Mouse (Mus musculus) ovary, postnatal 10 days (tissue): ENCODE measurements around the gene Pnpo.

Source experiments
- DNase-seq: peaks from one replicate; pipeline ENCODE4 v3.0.0; 2022; ENCODE audit warnings: low spot score

Pnpo gene

GRCm38 (mm10) chr11:96969746-96970145, 26.0 kb upstream of the Pnpo start:
- no peak for DNase-seq

- no peak for DNase-seq
Observed at GRCm38 (mm10) chr11:96969280-96969722, 25.5 kb upstream of the Pnpo start.

GRCm38 (mm10) chr11:96968476-96968875, 24.7 kb upstream of the Pnpo start:
- no peak for DNase-seq

GRCm38 (mm10) chr11:96967544-96968269, 23.9 kb upstream of the Pnpo start:
- no peak for DNase-seq

- no peak for DNase-seq
Observed at GRCm38 (mm10) chr11:96966914-96967543, 23.2 kb upstream of the Pnpo start.

- DNase-seq: no peak
Observed at GRCm38 (mm10) chr11:96966172-96966571, 22.4 kb upstream of the Pnpo start.

GRCm38 (mm10) chr11:96963580-96963979, 19.8 kb upstream of the Pnpo start:
- DNase-seq: peak; percentile 77

GRCm38 (mm10) chr11:96957061-96957805, 13.4 kb upstream of the Pnpo start:
- no peak for DNase-seq

- no peak for DNase-seq
Observed at GRCm38 (mm10) chr11:96956009-96956724, 12.4 kb upstream of the Pnpo start.

- no peak for DNase-seq
Observed at GRCm38 (mm10) chr11:96955094-96955493, 11.3 kb upstream of the Pnpo start.

- no peak for DNase-seq
Observed at GRCm38 (mm10) chr11:96952896-96953295, 9.1 kb upstream of the Pnpo start.

GRCm38 (mm10) chr11:96952426-96952825, 8.6 kb upstream of the Pnpo start:
- DNase-seq: no peak

GRCm38 (mm10) chr11:96950767-96951166, 7.0 kb upstream of the Pnpo start:
- no peak for DNase-seq

GRCm38 (mm10) chr11:96947849-96948248, 4.1 kb upstream of the Pnpo start:
- no peak for DNase-seq

- DNase-seq: no peak
Observed at GRCm38 (mm10) chr11:96946498-96946897, 2.7 kb upstream of the Pnpo start.

- no peak for DNase-seq
Observed at GRCm38 (mm10) chr11:96944844-96945580, 1.2 kb upstream of the Pnpo start.

GRCm38 (mm10) chr11:96941989-96942590, 1.7 kb downstream of the Pnpo start:
- DNase-seq: no peak

GRCm38 (mm10) chr11:96940578-96941465, 3.0 kb downstream of the Pnpo start:
- DNase-seq: no peak

- no peak for DNase-seq
Observed at GRCm38 (mm10) chr11:96938426-96938800, 5.4 kb downstream of the Pnpo start.
